Mouse (Mus musculus): ENCODE measurements around the gene 3110040M04Rik.
"Not testable (repeated sequence)": the region's sequence is repeated elsewhere in the genome, so short reads cannot be mapped to it uniquely, and the experiment has no call there.

The 3110040M04Rik gene

GRCm38 (mm10) chr1:151203818-151204217 is at the start of gene 3110040M04Rik:
Gene 3110040M04Rik (plus strand): TSS chr1:151204121.
- DNase-seq (ENCODE audit: low spot score in 2 of 2), result not testable (repeated sequence)

GRCm38 (mm10) chr1:151154131-151154530 is 49.8 kb upstream of the 3110040M04Rik start:
- not testable (repeated sequence) for DNase-seq (ENCODE audit: low spot score in 2 of 2)

- DNase-seq (ENCODE audit: low spot score in 2 of 2), result no peak
These were observed 47.8 kb upstream of the 3110040M04Rik start for GRCm38 (mm10) chr1:151156129-151156528.

- no peak for DNase-seq (ENCODE audit: low spot score in 2 of 2)
These were observed 46.9 kb upstream of the 3110040M04Rik start for GRCm38 (mm10) chr1:151156777-151157632.

GRCm38 (mm10) chr1:151157963-151158856 is 45.7 kb upstream of the 3110040M04Rik start:
- DNase-seq (ENCODE audit: low spot score in 2 of 2), result no peak

GRCm38 (mm10) chr1:151158857-151159510 is 44.9 kb upstream of the 3110040M04Rik start:
- no peak for DNase-seq (ENCODE audit: low spot score in 2 of 2)

GRCm38 (mm10) chr1:151166031-151166430 is 37.9 kb upstream of the 3110040M04Rik start:
- no peak for DNase-seq (ENCODE audit: low spot score in 2 of 2)

- DNase-seq (ENCODE audit: low spot score in 2 of 2), result no peak
These were observed 36.4 kb upstream of the 3110040M04Rik start for GRCm38 (mm10) chr1:151167297-151168047.

- DNase-seq (ENCODE audit: low spot score in 2 of 2), result no peak
These were observed 35.3 kb upstream of the 3110040M04Rik start for GRCm38 (mm10) chr1:151168637-151169036.

- DNase-seq (ENCODE audit: low spot score in 2 of 2), result no peak
These were observed 32.1 kb upstream of the 3110040M04Rik start for GRCm38 (mm10) chr1:151171572-151172461.

GRCm38 (mm10) chr1:151177030-151177936 is 26.6 kb upstream of the 3110040M04Rik start:
- no peak for DNase-seq (ENCODE audit: low spot score in 2 of 2)

- DNase-seq (ENCODE audit: low spot score in 2 of 2), result no peak
These were observed 26.0 kb upstream of the 3110040M04Rik start for GRCm38 (mm10) chr1:151177937-151178271.

- no peak for DNase-seq (ENCODE audit: low spot score in 2 of 2)
These were observed 25.3 kb upstream of the 3110040M04Rik start for GRCm38 (mm10) chr1:151178505-151179083.

GRCm38 (mm10) chr1:151180167-151180566 is 23.8 kb upstream of the 3110040M04Rik start:
- no peak for DNase-seq (ENCODE audit: low spot score in 2 of 2)

GRCm38 (mm10) chr1:151182266-151182665 is 21.7 kb upstream of the 3110040M04Rik start, which contains the start of gene Gm47985:
Gene Gm47985 (plus strand): TSS chr1:151182537.
- DNase-seq (ENCODE audit: low spot score in 2 of 2), result not testable (repeated sequence)

- not testable (repeated sequence) for DNase-seq (ENCODE audit: low spot score in 2 of 2)
These were observed 17.7 kb upstream of the 3110040M04Rik start for GRCm38 (mm10) chr1:151186186-151186585.

GRCm38 (mm10) chr1:151186879-151187424 is 17.0 kb upstream of the 3110040M04Rik start:
- not testable (repeated sequence) for DNase-seq (ENCODE audit: low spot score in 2 of 2)

GRCm38 (mm10) chr1:151188469-151188868 is 15.5 kb upstream of the 3110040M04Rik start:
- DNase-seq (ENCODE audit: low spot score in 2 of 2), result no peak

All from urinary bladder, postnatal 4 days (tissue).